Mouse (Mus musculus) cerebellum, adult 2 months (tissue): ENCODE data around the gene Asl. TPM values are rescaled to one million over a fixed set of nuclear protein-coding genes. Genes with fewer than 3 reads are reported as not detected.

ENCODE experiments used
- DNase-seq, 2 experiments: peaks; one replicate each; pipeline ENCODE4 v3.0.0; 2021
- H3K27ac ChIP-seq: fragments of 200-500 bp; 2 replicates; pipeline ENCODE4 v1.5.1; 2012; ENCODE audit warnings: low read length, control low read depth, inconsistent platforms; ENCODE audit not compliant: insufficient read depth
- H3K27me3 ChIP-seq: fragments of 200-500 bp; 2 replicates; pipeline ENCODE4 v1.6.1; 2012; ENCODE audit warnings: inconsistent platforms, mild to moderate bottlenecking, low read length, moderate library complexity; ENCODE audit not compliant: control insufficient read depth, insufficient read depth
- H3K4me1 ChIP-seq: fragments of 200-500 bp; 2 replicates; pipeline ENCODE4 v1.6.1; 2011; ENCODE audit warnings: low read length; ENCODE audit not compliant: control insufficient read depth, insufficient read depth
- H3K4me3 ChIP-seq: fragments of 200-500 bp; replicated peaks from 2 replicates; pipeline ENCODE3; 2011; ENCODE audit warnings: mild to moderate bottlenecking, low read depth, low read length, control low read depth; ENCODE audit not compliant: insufficient read depth
- CTCF ChIP-seq: fragments of 200-500 bp; IDR thresholded peaks from 2 replicates; pipeline ENCODE4 v1.5.1; 2011; ENCODE audit warnings: low read depth, mild to moderate bottlenecking, control low read depth, low read length, moderate library complexity, borderline replicate concordance; ENCODE audit not compliant: insufficient read depth
- POLR2A ChIP-seq: fragments of 200-500 bp; IDR thresholded peaks from 2 replicates; pipeline ENCODE4 v1.6.1; 2011; ENCODE audit warnings: low read length, control low read depth, borderline replicate concordance; ENCODE audit not compliant: insufficient read depth
- WGBS: fragments of 180-500 bp; shearing (Covaris S2); methylation state at CpG from one replicate; pipeline ENCODE4 v1.1.7; 2018; 5-methylcytosine and 5-hydroxymethylcytosine counted together
- polyA plus RNA-seq: library from polyadenylated mRNA; depleted of rRNA; stranded (reverse); fragments of >200 nt; gene quantifications from 2 replicates; pipeline ENCODE4 v1.2.3, GENCODE M21; 2012; rRNA removed

Asl gene
- 27.0 and 28.7 TPM in 2 replicates for polyA plus RNA-seq

- WGBS, result 2% methylated on average over 51 of the region's 51 CpGs
- Histone ChIP-seq H3K27ac (peak within 1 kb of the TSS; percentile 83), H3K4me1 (no peaks in the 10 kb centered on the region), H3K27me3 (no peaks in the 10 kb centered on the region), H3K4me3 (peak within 1 kb of the TSS; percentile 73)
- peak; percentile 89 to 91 for DNase-seq
- TF ChIP-seq POLR2A (peak; percentile 77), CTCF (no peak)
These were observed at the start of gene Asl, which contains the start of gene Crcp for GRCm38 (mm10) chr5:130029142-130029897. TSS of gene Asl (minus strand) at chr5:130029247. TSS of gene Crcp (plus strand) at chr5:130029290.

DNA sequence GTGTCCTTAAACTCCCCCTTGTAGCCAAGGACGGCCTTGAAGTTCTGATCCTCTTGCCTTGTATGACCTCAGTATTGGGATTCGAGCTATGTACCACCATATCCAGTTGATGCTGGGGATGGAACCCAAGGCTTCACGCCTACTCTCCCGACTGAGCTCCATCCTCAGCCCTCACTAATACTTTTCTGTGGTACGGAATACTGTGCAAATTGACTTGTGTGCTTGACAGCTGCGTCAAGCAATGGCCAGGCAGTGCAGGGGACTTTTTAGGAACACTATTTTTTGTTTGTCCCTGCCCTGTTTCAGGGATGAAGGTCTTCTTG is 49.7 kb upstream of the Asl start:
- DNase-seq, result no peak

GRCm38 (mm10) chr5:130078096-130078833 is 49.2 kb upstream of the Asl start:
- H3K27ac ChIP-seq, result no peak overlapping the region
- peaks cover 14% of the 10 kb centered on the region for H3K4me1 ChIP-seq
- TF ChIP-seq CTCF (no peak), POLR2A (no peak)
- no peaks in the 10 kb centered on the region for H3K27me3 ChIP-seq
- 89% methylated on average over 9 of the region's 9 CpGs for WGBS
- DNase-seq, result no peak
- no peak overlapping the region for H3K4me3 ChIP-seq

More for the DNA sequence above, 49.7 kb upstream of the Asl start:
- peaks cover 14% of the 10 kb centered on the region for H3K4me1 ChIP-seq
- TF ChIP-seq POLR2A (no peak), CTCF (no peak)
- H3K27me3 ChIP-seq, result no peaks in the 10 kb centered on the region
- H3K4me3 ChIP-seq, result peak overlapping the region; percentile 84
- H3K27ac ChIP-seq, result no peak overlapping the region
- 40% methylated on average over 6 of the region's 6 CpGs for WGBS

DNA sequence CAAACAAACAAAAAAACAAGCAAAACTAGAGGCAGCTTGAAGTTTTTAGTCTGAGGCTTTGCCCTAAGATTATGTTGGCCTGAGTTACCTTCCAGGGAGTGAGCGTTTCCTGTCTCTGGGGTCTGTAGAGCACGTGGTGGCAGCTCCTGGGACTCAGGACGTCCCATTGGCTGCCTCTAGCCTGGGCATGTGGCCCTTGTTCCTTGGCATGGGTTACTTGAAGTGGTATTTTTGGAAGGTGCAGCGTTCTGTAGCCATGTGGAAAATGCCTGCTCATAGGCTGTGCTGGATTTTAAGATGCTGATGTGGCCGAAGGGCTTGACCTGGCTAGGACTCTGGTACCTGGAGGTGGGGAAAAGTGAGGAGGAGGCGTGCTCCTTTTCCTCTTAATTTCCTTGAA is 47.3 kb upstream of the Asl start:
- 50% methylated on average over 6 of the region's 6 CpGs for WGBS

DNA sequence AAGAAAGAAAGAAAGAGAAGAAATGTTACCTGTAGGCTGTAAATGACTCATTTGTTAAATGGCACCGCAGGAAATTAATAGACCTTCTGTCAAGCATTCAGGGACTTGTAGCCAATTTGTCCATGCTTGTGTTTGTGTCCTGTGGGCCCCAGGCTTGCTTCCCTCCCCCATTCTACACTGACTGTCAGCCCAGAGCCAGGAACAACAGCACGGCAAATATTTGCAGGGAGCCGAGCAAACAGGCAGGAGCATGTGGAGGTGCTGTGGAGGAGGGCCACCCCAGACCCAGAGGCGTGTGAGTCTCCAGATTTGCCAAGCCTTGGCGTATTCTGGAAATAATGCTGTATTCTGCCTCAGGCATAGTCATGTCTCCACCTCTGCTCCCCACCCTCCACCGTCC is 45.4 kb upstream of the Asl start:
- peaks cover 10% of the 10 kb centered on the region for H3K4me1 ChIP-seq
- TF ChIP-seq CTCF (no peak), POLR2A (no peak)
- peak overlapping the region; percentile 1 for H3K4me3 ChIP-seq
- 18% methylated on average over 6 of the region's 6 CpGs for whole genome bisulfite sequencing
- no peak overlapping the region for H3K27ac ChIP-seq
- peak; percentile 34 to 70 for DNase-seq
- no peaks in the 10 kb centered on the region for H3K27me3 ChIP-seq

More for the DNA sequence above, 47.3 kb upstream of the Asl start:
- peak; percentile 37 to 57 for DNase-seq
- Histone ChIP-seq H3K4me3 (no peak overlapping the region), H3K4me1 (peaks cover 10% of the 10 kb centered on the region), H3K27me3 (no peaks in the 10 kb centered on the region), H3K27ac (no peak overlapping the region)
- TF ChIP-seq CTCF (no peak), POLR2A (no peak)

GRCm38 (mm10) chr5:130073026-130073425 is 44.0 kb upstream of the Asl start, which contains the start of gene Tpst1:
TSS of gene Tpst1 (plus strand) at chr5:130073326.
- no peak for DNase-seq
- 95% methylated on average over 6 of the region's 6 CpGs for WGBS
- Histone ChIP-seq H3K4me1 (peaks cover 10% of the 10 kb centered on the region), H3K27ac (no peak within 1 kb of the TSS), H3K4me3 (no peak within 1 kb of the TSS), H3K27me3 (no peaks in the 10 kb centered on the region)
- TF ChIP-seq POLR2A (no peak), CTCF (no peak)

DNA sequence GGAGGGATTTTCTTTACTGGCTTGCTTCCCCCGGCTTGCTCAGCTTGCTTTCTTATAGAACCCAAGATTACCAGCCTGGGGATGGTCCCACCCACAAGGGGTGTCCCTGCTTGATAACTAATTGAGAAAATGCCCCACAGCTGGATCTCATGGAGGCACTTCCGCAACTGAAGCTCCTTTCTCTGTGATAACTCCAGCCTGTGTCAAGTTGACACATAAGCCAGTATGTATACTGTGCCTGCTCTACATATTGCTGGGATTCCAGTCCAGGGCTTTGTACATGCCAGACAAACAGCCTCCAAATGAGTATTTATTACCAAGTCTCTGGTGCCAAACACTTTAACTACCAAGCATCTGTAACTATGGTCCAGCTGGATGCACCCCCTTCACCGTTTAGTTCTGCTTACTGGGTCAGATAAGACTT is 38.8 kb upstream of the Asl start:
- WGBS, result 79% methylated on average over 3 of the region's 3 CpGs
- no peak overlapping the region for H3K4me3 ChIP-seq
- no peak for TF ChIP-seq POLR2A

GRCm38 (mm10) chr5:130065579-130065978 is 36.5 kb upstream of the Asl start:
- 100% methylated on average over 1 of the region's 1 CpGs for WGBS
- DNase-seq, result no peak
- H3K4me3 ChIP-seq, result no peak overlapping the region
- no peaks in the 10 kb centered on the region for H3K27me3 ChIP-seq
- TF ChIP-seq POLR2A (no peak), CTCF (0 out of 2 replicates have a peak, but pooled peaks have one; percentile 29)
- peaks cover 10% of the 10 kb centered on the region for H3K4me1 ChIP-seq
- H3K27ac ChIP-seq, result no peak overlapping the region

More for the DNA sequence above, 38.8 kb upstream of the Asl start:
- peaks cover 10% of the 10 kb centered on the region for H3K4me1 ChIP-seq
- no peak overlapping the region for H3K27ac ChIP-seq
- DNase-seq, result no peak
- no peaks in the 10 kb centered on the region for H3K27me3 ChIP-seq
